Mouse (Mus musculus) frontal cortex, postnatal 14 days (tissue): Measurements from ENCODE around the gene Gucy2d.

Source experiments
- DNase-seq, 2 experiments: peaks; one replicate each; pipeline ENCODE4 v3.0.0; 2022; ENCODE audit warnings: low spot score in 2 of 2

Gucy2d gene

DNA sequence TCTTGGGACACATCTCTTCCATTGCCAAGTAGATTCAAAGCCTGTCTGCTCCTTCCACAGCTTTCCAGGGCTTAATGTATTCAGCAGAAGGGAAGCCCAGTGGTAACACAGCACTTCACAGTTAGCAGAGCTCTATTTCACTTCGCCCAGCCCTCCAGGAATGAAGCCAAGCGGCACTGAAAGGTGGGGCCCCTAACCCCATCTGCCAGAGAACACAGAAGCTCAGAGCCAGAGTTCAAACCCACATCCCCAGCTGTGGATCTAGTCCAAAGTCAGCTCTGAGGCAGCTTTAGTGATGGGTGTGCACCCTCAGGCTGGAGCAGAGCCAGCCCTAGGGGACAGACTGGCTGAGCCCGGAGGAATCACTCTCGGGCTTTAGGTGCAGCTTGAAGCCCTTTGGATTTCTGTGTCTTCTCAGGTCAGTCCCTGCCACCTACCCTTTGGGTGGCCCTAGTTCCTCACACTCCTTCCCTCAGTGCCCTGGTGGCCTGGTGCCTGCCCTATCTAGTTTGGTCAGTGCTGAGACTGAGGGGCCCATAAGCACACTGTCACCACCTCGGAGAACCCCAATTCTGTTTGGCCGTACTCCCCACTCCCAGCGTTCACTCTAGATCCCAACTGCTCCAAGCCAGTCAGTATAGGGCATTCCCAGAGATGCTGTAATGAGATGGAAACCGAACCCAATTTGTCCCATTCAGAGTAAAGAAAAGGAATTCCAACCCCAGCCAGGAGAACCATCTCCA, 83.0 kb downstream of the Gucy2d start:
- DNase-seq: no peak

DNA sequence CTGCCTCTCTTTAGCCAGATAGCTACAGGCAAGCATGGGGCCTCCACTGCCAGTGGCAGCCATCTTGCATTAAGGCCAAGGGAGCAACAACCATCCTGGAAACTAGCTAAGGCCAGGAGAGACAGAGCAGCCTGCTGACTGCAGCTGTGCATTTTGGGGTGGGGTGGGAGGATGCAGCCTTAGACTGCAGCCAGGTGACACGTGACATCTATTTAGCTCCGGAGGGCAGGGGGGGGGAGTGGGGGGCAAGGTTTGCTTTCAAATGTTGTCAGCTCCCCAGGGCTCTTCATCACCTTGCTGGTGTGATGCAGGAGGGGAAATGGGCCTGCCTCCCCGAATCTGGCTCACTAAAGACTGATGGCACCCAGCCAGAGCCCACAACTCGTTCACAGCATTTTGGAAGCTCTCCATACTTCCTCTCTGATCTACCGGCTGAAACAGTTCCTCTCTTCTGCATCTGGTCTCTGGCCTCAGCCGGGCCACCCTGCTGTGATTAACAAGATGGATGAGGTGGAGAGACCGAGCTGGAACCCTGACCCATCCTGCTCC, 83.7 kb downstream of the Gucy2d start:
- DNase-seq: no peak

DNA sequence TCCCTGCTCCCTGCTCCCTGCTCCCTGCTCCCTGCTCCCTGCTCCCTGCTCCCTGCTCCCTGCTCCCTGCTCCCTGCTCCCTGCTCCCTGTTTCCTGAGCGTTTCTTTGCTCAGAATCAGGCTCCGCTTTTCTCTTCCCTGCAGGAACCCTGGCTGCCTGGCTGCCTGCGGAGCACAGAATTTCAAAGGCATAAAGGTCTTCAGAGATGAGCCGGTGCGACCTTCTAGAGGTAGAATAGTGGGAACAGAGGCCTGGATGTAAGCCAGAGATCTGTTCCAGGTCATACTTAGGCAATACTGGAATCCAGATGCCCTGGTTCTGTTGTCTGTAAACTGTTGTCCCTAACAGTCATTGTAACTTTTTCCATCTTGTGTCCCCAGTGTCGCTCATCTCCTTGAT, 84.2 kb downstream of the Gucy2d start:
- DNase-seq: no peak

DNA sequence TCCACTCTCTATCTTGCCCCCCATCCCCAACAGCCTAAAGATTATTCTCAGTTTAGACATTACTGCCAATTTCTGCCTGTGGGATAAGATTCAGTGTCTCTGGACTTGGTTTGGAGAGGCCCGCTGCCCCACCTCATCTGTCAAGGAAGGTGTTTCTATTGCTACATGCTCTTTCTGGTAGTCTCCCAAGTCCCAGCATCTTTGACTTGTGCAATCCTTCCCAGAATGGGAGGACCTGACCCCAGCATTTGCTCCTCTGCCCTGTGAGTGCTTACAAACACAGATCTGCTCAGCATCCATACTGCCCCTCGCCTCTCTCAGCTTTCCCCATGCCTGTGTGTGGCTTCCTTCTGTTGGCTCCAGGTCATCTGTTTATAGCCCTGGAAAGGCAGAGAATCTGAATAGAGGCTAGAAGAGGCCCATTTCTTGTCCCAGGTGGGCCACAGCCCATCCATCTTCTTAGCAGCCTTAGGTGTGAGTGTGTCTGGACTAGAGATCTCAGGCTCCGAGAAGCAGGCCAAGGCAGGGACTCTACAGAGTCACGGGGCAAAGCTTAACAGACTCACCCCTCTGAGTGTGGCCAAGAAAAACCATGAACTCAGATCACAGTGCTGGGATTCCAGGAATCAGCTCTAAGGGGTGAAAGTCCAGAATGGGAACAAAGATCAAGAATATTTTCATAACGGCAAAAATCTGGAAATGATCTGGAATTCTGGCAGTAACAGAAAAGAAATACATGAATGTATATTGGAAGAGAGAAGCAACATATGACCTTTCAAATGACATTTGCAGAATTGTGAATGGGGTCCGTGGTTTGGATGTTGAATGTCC, 84.9 kb downstream of the Gucy2d start:
- no peak for DNase-seq
